Comparison of ENCODE assay signal across 20 mouse cellular contexts in genomic region chr6:28803678-28804279, GRCm38 (mm10). TPM values are rescaled to one million over a fixed set of nuclear protein-coding genes. Genes with fewer than 3 reads are reported as not detected.
DNase-seq lines count a peak whose midpoint lies in the region; TF ChIP-seq lines count a peak whose summit lies in the region.
"Had no signal": no experiment of that assay in that cellular context is flagged by ENCODE, and none has a peak within 500 bp of the region (broad histone marks: within the 10 kb centered on the region; RNA-seq: fewer than 3 reads in every experiment).

No protein-coding gene starts in this region.

- TF ChIP-seq CTCF in left cerebral cortex, adult 2 months (IDR thresholded peaks at IDR 0.05): no peak
- no peak for TF ChIP-seq CTCF in cortical plate, adult 2 months (IDR thresholded peaks at IDR 0.05; ENCODE audit: extremely low read depth, insufficient read depth, low read length)

- TF ChIP-seq POLR2A in cortical plate, adult 2 months (IDR thresholded peaks at IDR 0.05; ENCODE audit: extremely low read depth, insufficient read depth, low read length): no peak

- intact Hi-C loops in left cerebral cortex, adult 2 months (cut with DNase I): no loop called here
- intact Hi-C loops in left cerebral cortex, postnatal 4 days (cut with DNase I): no loop called here

- no peak overlapping the region for H3K4me3 ChIP-seq in left cerebral cortex, adult 2 months
- no peak overlapping the region for H3K4me3 ChIP-seq in cortical plate, adult 2 months (ENCODE audit: insufficient read depth, low read length)
- H3K4me3 ChIP-seq: embryonic facial prominence, embryonic 12.5 days; forebrain, embryonic 15.5 days; heart, embryonic 10.5 days; hindbrain, embryonic 13.5 days had no signal

- peak; percentile 27 to 61 for DNase-seq in adrenal gland, adult (ENCODE audit: inconsistent age in 2 of 2, low spot score in 1 of 2)
- no peak for DNase-seq in adrenal gland, adult 8-10 months
- no peak for DNase-seq in left cerebral cortex, adult 2 months (ENCODE audit: extremely low spot score in 1 of 2, low spot score in 2 of 2)
- DNase-seq in left cerebral cortex, postnatal 4 days: no peak
- DNase-seq in cerebellum, postnatal 10 days: peak; percentile 56 to 58
- no peak for DNase-seq in kidney, postnatal 36 days
- DNase-seq in embryo, embryonic 10.5 days (ENCODE audit: low spot score): no peak
- DNase-seq: adrenal gland, postnatal 14 days; B cell, adult 2 months; heart, adult 18-20 months; heart, postnatal 10 days; kidney, adult 18-20 months had no signal

- peaks cover 6% of the 10 kb centered on the region for H3K4me1 ChIP-seq in cortical plate, adult 2 months (ENCODE audit: control insufficient read depth, insufficient read depth, low read length)
- H3K4me1 ChIP-seq: embryonic facial prominence, embryonic 12.5 days; heart, embryonic 10.5 days; hindbrain, embryonic 13.5 days had no signal

- peak overlapping the region; percentile 38 for H3K27ac ChIP-seq in left cerebral cortex, adult 2 months
- H3K27ac ChIP-seq in cortical plate, adult 2 months (ENCODE audit: insufficient read depth, low read length): 0 out of 2 replicates have a peak overlapping the region, but pooled peaks have one; percentile 7
- H3K27ac ChIP-seq: embryonic facial prominence, embryonic 12.5 days; forebrain, embryonic 15.5 days; heart, embryonic 10.5 days; hindbrain, embryonic 13.5 days; hindbrain, postnatal 0 days had no signal

RNA-seq across cellular contexts. Expression of gene Lrrc4, which starts 27.8 kb away (rescaled TPM):
- total RNA-seq in adrenal gland, adult 8-10 months (2022): 1 to 10 TPM; 5.9 to 8.0 (median 7.1) TPM
- 100 to 1,000 TPM; 105 to 111 TPM for total RNA-seq in left cerebral cortex, adult 2 months (2021)
- 10 to 100 TPM; 46.2 to 46.7 TPM for total RNA-seq in left cerebral cortex, postnatal 4 days (2021)
- polyA plus RNA-seq in cortical plate, adult 2 months (2012; rRNA removed): 65.1 and 68.4 TPM in 2 replicates
- total RNA-seq: hematopoietic stem cell, adult 5-6 weeks had no signal
- polyA plus RNA-seq: G1E had no signal

Comparison
In these comparisons a context has a peak if more than half of its experiments do, and no peak if none do; other contexts are left out.
1. DNase-seq: peak in adrenal gland, adult (2 of 2) and cerebellum, postnatal 10 days (2 of 2); none in adrenal gland, adult 8-10 months (single experiment), left cerebral cortex, adult 2 months (0 of 2), left cerebral cortex, postnatal 4 days (single experiment), kidney, postnatal 36 days (0 of 2) and embryo, embryonic 10.5 days (single experiment).
2. RNA of gene Lrrc4, which starts 27.8 kb away (total RNA-seq): 105 to 111 TPM in left cerebral cortex, adult 2 months and 46.2 to 46.7 TPM in left cerebral cortex, postnatal 4 days; 5.9 to 8.0 TPM in adrenal gland, adult 8-10 months; every median in the first group is over 4 times any median in the second.